Mouse (Mus musculus) liver, adult 2 months (tissue): ENCODE results near the gene Gm20388.

ENCODE experiments used
- CTCF ChIP-seq: fragments of 200-500 bp; IDR thresholded peaks from 2 replicates; pipeline ENCODE4 v1.5.1; 2011; ENCODE audit warnings: low read depth, low read length, control low read depth
- POLR2A ChIP-seq: fragments of 200-500 bp; IDR thresholded peaks from 2 replicates; pipeline ENCODE4 v1.6.1; 2011; ENCODE audit warnings: low read length, control low read depth; ENCODE audit not compliant: insufficient read depth; ENCODE audit errors: extremely low read depth

- TF ChIP-seq CTCF (no peak), POLR2A (no peak)
Observed at GRCm38 (mm10) chr8:122954090-122954799, 3043.6 kb downstream of the Gm20388 start.
